Mouse (Mus musculus) ES-E14 (cell line): ENCODE data around the gene Ank2. TPM values are rescaled to one million over a fixed set of nuclear protein-coding genes. Genes with fewer than 3 reads are reported as not detected.

Source experiments
- DNase-seq: peaks from one replicate; pipeline ENCODE4 v3.0.0-alpha.2; 2013; ENCODE audit warnings: low read depth, low spot score
- H3K27ac ChIP-seq: 2 replicates; pipeline ENCODE4 v1.5.1; 2012; ENCODE audit warnings: low read depth, mild to moderate bottlenecking, low read length, moderate library complexity, mixed read lengths; ENCODE audit not compliant: poor library complexity, insufficient read depth, severe bottlenecking
- H3K36me3 ChIP-seq: 2 replicates; pipeline ENCODE4 v1.6.1; 2012; ENCODE audit warnings: mild to moderate bottlenecking, low read length, moderate library complexity, mixed read lengths; ENCODE audit not compliant: control insufficient read depth, poor library complexity, insufficient read depth, severe bottlenecking
- H3K4me1 ChIP-seq, 2 experiments: fragments of 150-350 bp in 1 of 2; sonication (generic) in 1 of 2; 2 replicates each; pipeline ENCODE4 v1.6.1; 2012; ENCODE audit warnings: low read length in 2 of 2, mild to moderate bottlenecking in 1 of 2, mixed read lengths in 1 of 2; ENCODE audit not compliant: control insufficient read depth in 2 of 2, insufficient read depth in 2 of 2, poor library complexity in 1 of 2
- H3K4me3 ChIP-seq, 2 experiments: fragments of 150-350 bp in 1 of 2; sonication (generic) in 1 of 2; 2 replicates each; pipeline ENCODE4 v1.5.1; 2012; ENCODE audit warnings: low read length in 2 of 2, low read depth in 1 of 2, mild to moderate bottlenecking in 1 of 2, mixed read lengths in 1 of 2; ENCODE audit not compliant: insufficient read depth in 1 of 2, poor library complexity in 1 of 2, severe bottlenecking in 1 of 2
- H3K9ac ChIP-seq: 2 replicates; pipeline ENCODE4 v1.6.1; 2012; ENCODE audit warnings: low read depth, mild to moderate bottlenecking, low read length, mixed read lengths; ENCODE audit not compliant: poor library complexity, insufficient read depth, severe bottlenecking
- H3K9me3 ChIP-seq: fragments of 150-350 bp; sonication (generic); 2 replicates; pipeline ENCODE4 v1.6.1; 2012; ENCODE audit warnings: low read depth, mild to moderate bottlenecking, low read length; ENCODE audit not compliant: control insufficient read depth, insufficient read depth
- CHD2 ChIP-seq: IDR thresholded peaks from 2 replicates; pipeline ENCODE4 v1.6.1; 2014; ENCODE audit warnings: mild to moderate bottlenecking, low read depth, low read length, inconsistent platforms
- HCFC1 ChIP-seq: IDR thresholded peaks from 2 replicates; pipeline ENCODE4 v1.6.1; 2012; ENCODE audit warnings: low read length, inconsistent platforms, borderline replicate concordance; ENCODE audit not compliant: insufficient read depth
- MAFK ChIP-seq: IDR thresholded peaks from 2 replicates; pipeline ENCODE4 v1.6.1; 2014; ENCODE audit warnings: mild to moderate bottlenecking, low read depth, low read length, inconsistent platforms; ENCODE audit not compliant: insufficient read depth
- ZC3H11A ChIP-seq: IDR thresholded peaks from 2 replicates; pipeline ENCODE4 v1.6.1; 2012; ENCODE audit warnings: low read depth, mild to moderate bottlenecking, inconsistent platforms, low read length, borderline replicate concordance
- ZNF384 ChIP-seq: IDR thresholded peaks from 2 replicates; pipeline ENCODE4 v1.6.1; 2012; ENCODE audit warnings: low read depth, low read length, inconsistent platforms
- in situ Hi-C, 2 experiments: fragments of 600-800 bp; cut with MboI; formaldehyde crosslinking; loops; one replicate each; pipeline ENCODE4 v1.15.1; 2025; ENCODE audit warnings: low sequenced_read_pairs in 2 of 2, inconsistent platforms in 1 of 2; ENCODE audit not compliant: unreplicated experiment in 2 of 2
- total RNA-seq: library from RNA; depleted of rRNA; stranded (reverse); fragments of 300-350 nt; gene quantifications from 2 replicates; pipeline ENCODE4 v1.2.3, GENCODE M21; 2012

The Ank2 gene
- total RNA-seq, 1 experiment = 15.2 TPM

- H3K36me3 ChIP-seq = no peaks in the 10 kb centered on the region
- no peak overlapping the region for H3K27ac ChIP-seq
- in situ Hi-C loops = no loop called here
- no peaks in the 10 kb centered on the region for H3K4me1 ChIP-seq
- H3K9me3 ChIP-seq = no peaks in the 10 kb centered on the region
- no peak overlapping the region for H3K9ac ChIP-seq
- H3K4me3 ChIP-seq = no peak overlapping the region
- TF ChIP-seq ZNF384 (no peak), CHD2 (no peak), ZC3H11A (no peak), HCFC1 (no peak), MAFK (no peak)
- DNase-seq = no peak
Measured at GRCm38 (mm10) chr3:127246989-127247708, 252.0 kb downstream of the Ank2 start.

GRCm38 (mm10) chr3:127243928-127244642 is 255.1 kb downstream of the Ank2 start:
- no peak overlapping the region for H3K9ac ChIP-seq
- TF ChIP-seq ZNF384 = no peak
- TF ChIP-seq CHD2 = no peak
- no peak for TF ChIP-seq MAFK
- TF ChIP-seq HCFC1 = no peak
- no peak for DNase-seq
- in situ Hi-C loops = no loop called here
- H3K4me3 ChIP-seq = no peak overlapping the region
- no peaks in the 10 kb centered on the region for H3K9me3 ChIP-seq
- no peaks in the 10 kb centered on the region for H3K4me1 ChIP-seq
- H3K27ac ChIP-seq = no peak overlapping the region
- no peaks in the 10 kb centered on the region for H3K36me3 ChIP-seq

DNA sequence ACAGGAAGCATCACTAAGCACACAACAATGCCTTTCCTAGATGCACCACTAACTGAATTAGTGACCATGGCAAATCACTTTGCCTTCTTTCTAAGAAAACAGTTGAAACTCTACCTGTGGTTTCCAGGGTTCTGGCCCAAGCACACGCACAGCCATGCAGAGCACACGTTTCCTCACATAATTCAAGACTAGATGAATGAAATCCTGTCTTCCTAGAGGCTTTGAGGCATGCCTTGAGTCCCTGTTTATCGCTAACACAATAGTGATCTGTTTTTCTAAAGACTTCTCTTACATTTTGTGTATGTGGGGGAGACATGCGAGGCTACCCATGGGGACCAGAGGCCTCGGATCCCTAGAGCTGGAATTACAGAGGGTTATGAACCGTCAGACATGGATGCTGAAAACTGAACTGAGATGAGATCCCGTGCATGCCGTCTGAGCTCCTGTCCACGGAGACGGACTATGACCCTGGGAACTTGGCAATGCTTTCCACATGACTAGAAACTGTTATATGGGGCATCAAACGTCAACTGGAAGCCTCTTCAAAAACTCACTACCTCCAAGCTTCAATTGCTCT is 256.8 kb downstream of the Ank2 start:
- H3K4me1 ChIP-seq = no peaks in the 10 kb centered on the region
- DNase-seq = no peak
- TF ChIP-seq ZC3H11A (no peak), CHD2 (no peak), ZNF384 (no peak)
- in situ Hi-C loops = no loop called here
- H3K27ac ChIP-seq = no peak overlapping the region
- H3K9me3 ChIP-seq = no peaks in the 10 kb centered on the region
- no peak overlapping the region for H3K4me3 ChIP-seq
- no peaks in the 10 kb centered on the region for H3K36me3 ChIP-seq
- H3K9ac ChIP-seq = no peak overlapping the region

DNA sequence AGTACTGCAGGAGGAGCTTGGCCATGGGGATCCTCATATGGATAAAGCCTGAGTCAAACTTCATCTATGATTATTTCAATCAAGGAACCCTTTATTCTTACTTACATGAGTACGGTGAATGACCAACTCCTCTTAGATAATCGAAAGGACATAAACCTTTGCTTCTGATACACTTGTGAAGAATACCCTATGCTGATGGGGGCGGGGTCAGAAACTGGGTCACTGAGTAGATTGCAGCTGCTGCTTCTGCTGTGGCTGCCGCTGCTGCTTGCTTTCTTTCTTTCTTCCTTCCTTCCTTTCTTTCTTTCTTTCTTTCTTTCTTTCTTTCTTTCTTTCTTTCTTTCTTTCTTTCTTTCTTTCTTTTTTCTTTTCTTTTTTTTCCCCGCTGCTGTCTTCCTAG is 263.9 kb downstream of the Ank2 start:
- in situ Hi-C loops = no loop called here
- Histone ChIP-seq H3K36me3 (no peaks in the 10 kb centered on the region), H3K27ac (no peak overlapping the region), H3K9ac (no peak overlapping the region), H3K4me3 (no peak overlapping the region), H3K4me1 (no peaks in the 10 kb centered on the region), H3K9me3 (no peaks in the 10 kb centered on the region)
- TF ChIP-seq CHD2 = no peak
- TF ChIP-seq MAFK = no peak
- TF ChIP-seq HCFC1 = no peak
- TF ChIP-seq ZC3H11A = no peak
- no peak for TF ChIP-seq ZNF384
- no peak for DNase-seq
